Mouse (Mus musculus) WW6 (cell line): Measurements from ENCODE around the gene Fam219b.

ENCODE experiments used
- DNase-seq: peaks from one replicate; pipeline ENCODE4 v3.0.0-alpha.2; 2013; ENCODE audit warnings: low read depth, low spot score

Fam219b gene

GRCm38 (mm10) chr9:57537044-57537727, at the start of gene Fam219b:
Fam219b (plus strand) TSS chr9:57537528.
- DNase-seq, result peak; percentile 80

DNA sequence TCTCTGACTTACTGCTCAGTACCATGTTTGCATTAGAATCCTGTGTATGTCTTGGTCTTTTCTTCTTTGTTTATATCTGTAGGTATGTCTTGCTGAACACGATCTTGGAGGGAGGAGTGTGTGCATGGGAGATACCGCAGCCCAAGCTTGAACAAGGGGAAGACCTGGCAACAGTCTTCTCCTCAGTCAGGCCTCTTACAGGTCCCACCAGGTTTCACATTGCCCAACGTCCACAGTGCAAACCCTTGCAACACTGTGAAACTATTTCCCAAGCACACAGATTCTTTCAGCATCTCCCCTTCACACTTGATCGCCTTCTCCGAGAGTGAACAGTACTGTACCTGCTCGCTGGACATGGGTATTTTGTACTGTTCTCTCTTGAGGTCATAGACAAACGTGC, 49.5 kb upstream of the Fam219b start:
- no peak for DNase-seq

- no peak for DNase-seq
These were observed 43.8 kb upstream of the Fam219b start for GRCm38 (mm10) chr9:57493532-57493931.

- DNase-seq, result no peak
These were observed 42.4 kb upstream of the Fam219b start for GRCm38 (mm10) chr9:57494970-57495369.

- no peak for DNase-seq
These were observed 40.1 kb upstream of the Fam219b start for GRCm38 (mm10) chr9:57497236-57497635.

- DNase-seq, result no peak
These were observed 38.8 kb upstream of the Fam219b start for GRCm38 (mm10) chr9:57498536-57498935.

GRCm38 (mm10) chr9:57501452-57501851, 35.9 kb upstream of the Fam219b start:
- no peak for DNase-seq

DNA sequence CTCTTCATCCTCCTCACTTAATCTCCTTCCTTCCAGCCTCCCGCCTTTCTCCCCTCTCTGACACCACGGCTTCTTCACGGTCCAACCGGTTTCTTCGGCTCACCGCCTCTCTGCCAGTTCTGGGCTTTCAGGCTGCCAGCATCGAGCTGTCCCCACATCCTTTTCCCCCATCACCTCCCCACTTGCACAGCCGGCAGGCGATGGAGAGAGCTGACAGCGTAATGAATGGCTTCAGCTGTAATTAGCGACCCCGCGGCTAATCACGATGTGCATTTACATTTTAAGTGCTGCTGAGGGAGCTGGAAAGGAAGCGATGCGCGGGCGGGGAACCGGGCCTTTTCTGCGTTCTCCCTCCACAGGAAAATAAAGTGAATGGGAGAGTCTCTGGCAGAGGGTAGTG, 35.5 kb upstream of the Fam219b start:
- no peak for DNase-seq

DNA sequence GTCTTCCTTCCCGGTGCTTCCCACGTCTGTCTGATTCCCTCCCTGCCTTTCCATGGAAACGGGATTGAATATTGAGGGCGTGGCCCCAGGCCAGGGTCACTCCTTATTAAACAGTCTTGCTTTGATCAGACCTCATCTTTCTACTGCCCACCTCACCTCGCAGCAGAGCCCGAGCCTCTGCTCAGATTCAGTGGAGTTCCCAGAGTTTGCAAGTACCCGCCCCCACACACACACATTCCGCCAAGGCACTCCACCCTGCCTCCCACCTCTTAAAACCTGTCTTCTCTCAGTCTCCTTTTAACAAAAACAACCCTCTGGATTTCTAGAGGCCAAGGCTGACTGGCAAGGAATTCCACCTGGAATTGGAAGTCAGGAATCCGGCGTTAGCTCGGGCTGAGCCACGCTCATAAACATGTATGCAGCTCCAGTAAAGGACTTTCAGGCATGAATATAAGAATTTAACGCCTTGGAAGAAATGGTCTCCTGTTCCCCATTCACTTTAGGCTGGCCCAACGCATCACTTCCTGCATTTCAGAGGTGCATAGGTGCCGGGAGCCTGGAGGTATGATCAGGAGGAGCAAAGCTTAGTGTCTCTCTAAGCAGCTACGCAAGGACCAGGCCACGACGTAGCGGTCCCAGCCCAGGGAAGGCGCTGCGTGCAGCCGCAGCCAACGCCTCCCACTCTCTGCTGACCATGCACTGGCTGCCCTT, 34.3 kb upstream of the Fam219b start:
- no peak for DNase-seq

DNA sequence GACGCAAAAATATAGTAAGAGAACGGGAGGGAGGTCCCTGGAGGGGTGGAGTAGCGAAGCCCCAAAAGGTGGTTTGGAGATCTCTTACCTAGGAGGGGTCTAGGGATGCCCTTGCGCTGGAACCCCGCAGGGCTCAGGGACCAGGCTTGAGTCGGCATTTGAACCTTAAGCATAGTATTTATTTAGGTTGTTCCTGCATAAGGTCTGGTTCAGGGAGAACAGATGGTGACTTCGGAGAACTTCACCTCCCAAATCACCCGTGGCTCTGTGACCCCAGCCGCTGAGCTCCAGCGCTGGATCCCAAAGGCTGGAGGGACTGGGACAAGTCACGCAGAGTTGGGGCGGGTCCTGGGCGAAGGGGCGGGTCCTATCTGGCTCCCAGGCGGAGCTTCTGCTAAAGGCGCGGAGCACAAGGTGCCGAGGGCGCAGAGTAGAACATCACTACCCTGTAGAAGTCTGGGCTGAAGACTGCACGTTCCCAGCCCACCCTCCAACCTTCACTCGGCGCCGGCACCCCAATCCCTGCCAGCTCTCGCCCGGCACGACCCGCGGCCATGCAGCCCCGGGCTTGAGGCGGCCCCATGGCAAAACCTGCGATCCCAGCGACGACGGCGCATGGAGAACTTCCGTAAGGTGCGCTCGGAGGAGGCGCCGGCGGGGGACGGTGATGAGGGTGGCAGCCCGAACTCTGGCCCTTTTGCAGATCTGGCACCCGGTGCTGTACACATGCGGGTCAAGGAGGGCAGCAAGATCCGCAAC, 33.5 kb upstream of the Fam219b start, which contains the start of gene Rpp25:
Gene Rpp25 (plus strand): TSS at position 405 of the 759 bp plus-strand sequence.
- no peak for DNase-seq

DNA sequence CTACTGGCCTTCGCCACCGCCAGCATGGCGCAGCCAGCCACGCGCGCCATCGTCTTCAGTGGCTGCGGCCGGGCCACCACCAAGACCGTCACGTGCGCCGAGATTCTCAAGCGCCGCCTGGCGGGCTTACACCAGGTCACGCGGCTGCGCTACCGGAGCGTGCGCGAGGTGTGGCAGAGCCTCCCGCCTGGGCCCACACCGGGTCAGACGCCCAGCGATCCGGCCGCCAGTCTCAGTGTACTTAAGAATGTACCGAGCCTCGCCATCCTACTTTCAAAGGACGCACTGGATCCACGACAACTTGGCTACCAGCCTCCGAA, 33.0 kb upstream of the Fam219b start:
- no peak for DNase-seq

DNA sequence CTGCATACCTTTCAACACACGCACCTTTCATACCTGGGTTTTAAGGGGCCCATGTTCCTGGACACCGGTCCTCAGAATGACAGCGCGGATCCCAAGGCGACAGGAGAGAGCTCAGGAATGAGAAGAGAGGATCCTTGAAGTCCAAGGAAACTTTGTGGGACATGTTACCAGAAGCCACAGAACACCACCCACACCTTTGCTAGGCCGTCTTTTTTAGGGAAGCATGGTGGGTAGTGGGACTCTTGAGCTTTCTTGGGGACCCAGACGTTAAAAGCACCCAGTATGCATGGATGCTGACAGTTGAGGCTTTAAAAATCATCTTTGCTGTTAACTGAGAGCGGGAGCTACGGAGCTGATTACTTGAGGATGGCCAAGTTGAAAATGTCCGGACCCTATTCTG, 32.4 kb upstream of the Fam219b start:
- DNase-seq, result no peak

- no peak for DNase-seq
These were observed 31.6 kb upstream of the Fam219b start for GRCm38 (mm10) chr9:57505700-57506099.

GRCm38 (mm10) chr9:57510577-57510976, 26.8 kb upstream of the Fam219b start:
- DNase-seq, result no peak

DNA sequence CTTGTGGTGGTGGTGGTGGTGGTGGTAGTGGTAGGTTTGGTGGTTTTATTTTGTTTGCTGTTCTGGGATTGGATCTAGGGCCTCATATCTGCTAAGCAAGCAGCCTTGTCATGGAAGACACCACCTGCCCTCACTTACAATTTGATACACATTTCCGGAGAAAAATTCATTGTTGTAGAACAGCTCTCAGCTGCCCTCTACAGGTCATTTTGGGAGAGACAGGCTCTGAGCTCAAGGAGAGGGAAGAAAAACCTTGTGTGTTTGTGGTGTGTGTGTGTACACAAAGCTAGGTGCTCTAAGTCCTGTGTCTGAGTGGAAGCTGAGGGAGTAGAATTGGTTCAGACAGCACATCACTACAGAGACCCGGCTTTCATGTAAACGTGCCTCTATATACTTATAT, 20.2 kb upstream of the Fam219b start:
- DNase-seq, result no peak

DNA sequence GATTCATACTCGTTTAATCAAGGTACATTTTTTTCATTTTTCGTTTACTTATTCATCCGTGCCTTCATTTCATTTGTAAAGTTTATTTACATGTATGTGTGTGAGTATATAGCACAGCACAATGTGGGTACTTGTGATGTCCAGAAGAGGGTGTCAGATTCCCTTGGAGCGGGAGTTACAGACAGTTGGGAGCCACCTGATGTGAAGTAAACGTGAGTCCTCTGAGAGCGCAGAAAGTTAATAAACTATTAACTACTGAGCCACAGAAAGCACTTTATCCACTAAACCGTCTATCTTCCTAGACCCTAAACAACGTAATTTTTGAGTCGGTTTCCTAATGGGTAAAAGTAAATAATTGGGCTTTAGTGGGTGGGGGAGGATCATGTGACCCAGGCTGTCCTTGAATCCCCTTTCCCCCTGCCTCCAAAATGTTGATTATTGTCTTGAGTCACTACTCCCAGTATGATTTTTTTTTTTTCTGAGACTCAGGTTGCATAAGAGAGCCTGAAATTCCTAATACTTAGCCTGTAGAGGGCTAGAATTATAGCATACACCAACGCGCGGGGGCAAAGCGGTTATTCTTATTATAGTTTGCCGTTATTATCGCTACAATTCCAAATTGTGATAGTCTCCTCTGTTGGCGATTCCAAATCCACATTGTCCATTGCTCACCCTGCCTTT, 16.8 kb upstream of the Fam219b start:
- no peak for DNase-seq

GRCm38 (mm10) chr9:57521056-57521911, 16.0 kb upstream of the Fam219b start, which contains the start of gene Cox5a:
Cox5a (plus strand) TSS chr9:57521274.
- peak; percentile 83 for DNase-seq

GRCm38 (mm10) chr9:57522114-57522860, 15.0 kb upstream of the Fam219b start:
- DNase-seq, result no peak

DNA sequence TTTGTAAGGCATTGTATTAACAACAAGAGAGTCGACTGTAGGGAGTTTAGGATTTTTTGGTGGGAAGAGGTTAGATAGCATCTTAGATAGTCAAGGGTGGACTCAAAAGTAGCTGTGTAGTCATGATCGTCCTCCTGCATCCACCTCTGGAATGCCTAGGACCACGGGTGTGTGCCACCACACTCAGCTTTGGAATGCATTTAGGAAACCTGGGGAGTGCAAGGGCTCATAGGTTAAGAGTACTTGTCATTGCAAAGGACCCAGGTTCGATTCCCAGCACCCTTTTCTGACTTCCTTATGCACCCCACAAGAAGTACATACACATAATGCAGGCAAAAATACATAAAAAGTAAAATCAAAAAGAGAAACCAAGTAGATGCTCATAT, 14.5 kb upstream of the Fam219b start:
- no peak for DNase-seq

DNA sequence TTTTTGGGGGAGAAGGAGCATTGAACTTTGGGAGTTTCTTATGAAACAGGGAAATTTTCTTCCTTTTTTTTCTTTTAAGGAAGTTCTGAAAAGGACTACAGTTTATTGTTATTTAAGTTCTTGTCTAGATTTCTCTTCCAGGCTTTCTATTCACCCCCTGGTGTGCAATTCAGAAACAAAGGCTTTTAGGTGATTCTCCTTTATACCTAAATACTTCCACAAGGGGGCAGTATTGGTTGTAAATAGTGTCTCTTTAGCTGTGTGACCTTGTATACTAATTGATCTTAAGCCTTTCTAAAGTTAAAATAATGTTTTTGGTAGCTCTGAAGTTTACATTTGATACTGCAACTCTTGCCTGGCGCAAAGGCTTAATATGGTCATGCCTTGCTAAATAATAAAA, 13.6 kb upstream of the Fam219b start:
- DNase-seq, result no peak
